Mouse (Mus musculus): ENCODE data around the gene Foxp1. TPM values are rescaled to one million over a fixed set of nuclear protein-coding genes. Genes with fewer than 3 reads are reported as not detected.

Gene Foxp1
- total RNA-seq, 2 experiments from 2014 or later = 35.8 to 46.8 TPM

DNA sequence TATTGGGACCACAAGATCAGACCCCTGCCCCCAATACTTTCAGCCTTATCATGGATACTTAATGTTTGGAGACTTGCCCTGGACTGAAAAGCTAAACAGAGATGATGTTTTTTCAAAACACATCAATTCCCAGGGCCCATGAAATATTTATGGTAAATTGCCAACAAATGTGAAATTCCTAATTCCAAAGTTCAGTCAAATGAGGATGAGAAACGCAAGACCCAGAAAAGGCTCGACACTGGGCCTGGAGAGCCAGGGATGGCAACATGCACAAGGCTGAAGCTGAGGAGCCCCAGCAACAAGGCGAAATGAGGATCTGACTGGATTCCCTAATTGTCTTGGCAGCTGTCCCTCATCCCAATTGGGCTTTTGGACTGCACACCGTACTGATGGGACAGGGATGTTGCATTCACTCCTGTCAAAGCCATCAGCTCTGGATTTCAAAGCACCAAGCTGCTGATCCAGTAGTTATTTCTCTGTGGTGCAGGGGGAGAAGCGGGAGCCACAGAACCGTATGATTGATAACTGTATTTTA is 294.1 kb downstream of the Foxp1 start:
- DNase-seq (ENCODE audit: low spot score in 2 of 2) = no peak

DNA sequence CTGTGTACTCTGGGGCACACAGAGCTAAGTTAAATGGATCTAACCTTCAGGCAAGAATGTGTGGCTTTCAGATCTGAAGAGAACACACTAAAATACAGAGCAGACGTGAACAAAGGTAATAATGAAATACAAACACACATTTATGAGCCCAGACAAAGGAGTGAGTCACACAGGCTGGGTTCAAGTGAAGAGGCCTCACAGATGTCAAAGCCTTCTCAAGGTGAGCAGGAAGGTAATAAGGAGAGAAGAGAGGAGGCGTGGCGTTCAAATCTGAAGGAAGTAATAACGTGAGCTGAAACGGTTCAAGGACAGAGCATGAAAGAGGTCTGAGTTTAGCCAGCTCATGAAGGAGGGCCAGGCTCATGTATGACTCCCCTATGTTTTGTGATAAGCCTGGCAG is 301.4 kb downstream of the Foxp1 start:
- no peak for DNase-seq (ENCODE audit: low spot score in 2 of 2)

DNA sequence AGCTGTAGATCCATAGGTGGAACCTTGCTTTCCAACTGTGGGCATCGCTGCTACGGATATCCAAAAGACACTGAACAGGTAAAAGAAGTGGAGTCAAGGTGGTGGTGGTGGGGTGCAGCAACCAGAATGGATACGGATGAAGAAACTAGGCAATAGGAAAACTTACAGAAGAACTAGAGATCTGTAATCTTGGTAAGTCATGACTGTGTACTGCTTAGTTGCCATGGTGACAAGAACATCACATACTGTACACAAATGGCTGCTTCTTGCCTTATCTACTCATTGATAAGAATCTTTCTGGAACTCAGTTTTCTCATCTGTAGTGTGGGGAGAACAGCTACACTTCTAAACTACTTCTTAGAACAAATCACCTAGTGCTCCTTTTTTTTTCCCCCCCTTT is 302.0 kb downstream of the Foxp1 start:
- no peak for DNase-seq (ENCODE audit: low spot score in 2 of 2)

DNA sequence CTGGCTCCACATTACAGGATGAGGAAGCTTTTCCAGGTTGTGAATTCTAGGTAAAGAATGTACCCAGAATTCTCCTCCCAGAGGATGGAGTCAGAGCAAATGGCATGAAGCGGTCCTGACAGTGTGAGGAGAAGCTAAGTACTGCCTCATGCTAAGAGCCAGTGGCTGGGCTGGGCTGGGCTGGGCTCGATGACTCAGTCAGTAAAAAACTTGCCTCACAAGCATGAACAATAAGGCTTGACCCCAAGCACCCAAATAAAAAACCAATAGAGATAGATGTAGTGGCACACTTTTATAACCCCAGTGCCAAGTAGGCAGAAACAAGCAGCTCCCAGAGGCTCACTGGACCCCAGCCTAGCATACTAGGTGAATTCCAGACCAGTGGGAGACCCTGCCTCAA is 304.7 kb downstream of the Foxp1 start:
- no peak for DNase-seq (ENCODE audit: low spot score in 2 of 2)

DNA sequence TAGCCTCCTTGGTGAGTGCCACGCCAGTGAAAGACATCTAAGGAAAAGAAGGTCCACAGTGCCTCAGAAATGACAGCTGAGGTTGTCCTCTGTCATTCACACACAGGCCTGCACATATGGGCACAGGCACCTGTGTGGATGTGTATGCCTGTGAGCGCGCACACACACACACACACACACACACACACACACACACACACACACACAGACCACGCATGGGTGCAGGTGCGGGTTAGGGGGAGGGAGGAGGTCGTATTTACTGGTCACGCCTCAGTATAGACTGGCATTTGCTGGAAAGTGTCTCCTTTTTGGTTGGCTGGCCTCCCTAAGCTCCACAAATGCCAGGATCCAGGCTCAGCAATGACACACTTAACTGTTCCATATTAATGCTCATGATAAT is 305.4 kb downstream of the Foxp1 start:
- no peak for DNase-seq (ENCODE audit: low spot score in 2 of 2)

DNA sequence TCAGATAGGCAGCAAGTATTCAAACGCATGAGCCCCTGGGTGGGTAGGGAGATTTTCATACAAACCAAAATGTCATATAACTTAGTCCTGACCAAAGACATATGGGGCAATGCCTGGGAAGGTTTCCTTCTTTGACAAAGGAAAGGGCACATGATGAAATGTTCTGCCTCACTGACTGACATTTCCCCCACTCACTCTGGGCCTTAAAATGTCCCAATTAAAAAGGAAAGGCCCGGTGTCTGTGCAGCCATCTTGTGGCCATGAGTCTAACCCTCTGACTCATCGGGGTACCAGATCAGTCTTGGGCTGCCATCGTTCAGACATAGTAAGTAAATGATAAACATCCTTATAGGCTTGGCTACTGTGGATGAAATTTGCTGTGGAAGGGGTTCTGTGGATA is 310.1 kb downstream of the Foxp1 start:
- DNase-seq (ENCODE audit: low spot score in 2 of 2) = no peak

DNA sequence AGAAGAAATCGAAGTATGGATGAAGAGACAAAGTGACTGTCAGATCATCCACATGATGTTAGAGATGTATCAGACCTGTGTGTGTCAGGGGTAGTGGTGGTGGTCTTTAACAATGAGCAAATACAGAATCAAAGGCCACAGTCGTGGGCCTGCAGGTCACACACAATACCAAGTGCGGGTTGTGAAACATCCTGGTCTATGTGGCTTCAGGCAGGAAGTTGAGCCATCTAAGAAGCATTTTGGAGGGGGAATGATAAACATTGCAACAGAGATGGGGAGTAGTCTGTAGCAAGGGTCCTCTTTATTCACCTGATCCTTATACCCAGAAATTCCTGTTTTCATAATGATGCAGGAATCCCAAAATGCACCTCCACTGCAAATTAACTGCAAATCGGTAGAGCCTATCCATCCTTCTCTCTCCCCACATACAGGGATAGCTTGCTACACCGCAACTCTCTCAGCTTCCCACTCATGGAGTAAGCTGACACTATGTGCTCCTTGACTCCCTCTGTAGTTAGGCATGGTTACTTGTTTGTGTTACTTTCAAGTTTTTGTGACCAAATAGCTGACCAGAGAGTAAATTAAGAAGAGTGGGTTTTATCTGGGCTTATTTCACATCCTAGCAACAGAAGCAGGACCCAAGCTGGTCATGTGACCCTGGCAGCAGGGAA is 310.7 kb downstream of the Foxp1 start:
- no peak for DNase-seq (ENCODE audit: low spot score in 2 of 2)

DNA sequence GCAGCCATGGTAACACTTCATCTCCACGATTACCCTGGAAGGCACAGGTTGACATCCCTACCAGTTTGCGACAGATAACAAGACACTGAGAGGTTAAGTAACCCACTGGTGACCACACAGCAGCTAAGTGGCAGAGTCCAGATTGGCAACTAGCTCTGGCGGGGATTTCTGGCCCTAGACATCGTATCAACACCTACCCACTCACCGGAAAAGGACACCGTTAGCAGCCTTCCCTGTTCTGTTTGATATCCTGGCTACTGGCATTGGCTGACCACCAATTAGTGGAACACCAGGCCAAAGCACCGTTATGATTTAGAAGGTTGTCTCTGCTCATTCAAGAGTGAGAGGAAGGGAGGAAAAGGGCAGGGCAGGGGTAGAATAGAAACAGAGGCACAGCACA is 312.4 kb downstream of the Foxp1 start:
- no peak for DNase-seq (ENCODE audit: low spot score in 2 of 2)

DNA sequence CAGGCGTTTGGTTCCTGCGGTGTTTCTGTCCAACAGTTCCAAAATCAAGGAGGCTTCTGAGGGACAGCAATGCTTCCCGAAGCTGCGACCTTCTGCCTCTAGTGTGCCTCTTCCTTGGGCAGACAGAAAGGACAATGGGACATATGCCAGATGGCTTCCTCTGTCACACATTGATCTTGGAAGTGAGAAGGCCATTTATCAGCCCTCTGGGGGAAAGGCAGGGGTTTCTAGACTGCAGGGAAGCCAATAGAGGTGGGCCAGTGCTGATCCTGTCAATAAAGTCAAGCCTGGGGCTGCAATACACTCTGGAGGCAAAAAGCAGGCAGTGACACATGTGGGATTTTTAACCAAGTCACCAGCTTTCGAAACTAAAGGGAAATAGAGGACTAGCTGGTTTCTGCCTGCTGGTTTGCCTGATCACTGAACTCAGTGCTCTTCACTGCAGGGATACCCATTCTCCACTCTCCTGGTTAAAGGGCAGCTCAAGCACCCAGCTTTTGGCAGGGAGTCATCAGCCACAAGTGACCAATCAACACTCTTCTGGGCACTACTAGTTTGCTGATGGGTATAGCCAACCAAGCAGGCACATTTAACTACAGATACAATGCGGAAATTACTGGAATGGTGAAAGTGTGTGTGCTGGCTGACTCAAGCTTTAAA is 315.2 kb downstream of the Foxp1 start:
- DNase-seq (ENCODE audit: low spot score in 2 of 2) = no peak

DNA sequence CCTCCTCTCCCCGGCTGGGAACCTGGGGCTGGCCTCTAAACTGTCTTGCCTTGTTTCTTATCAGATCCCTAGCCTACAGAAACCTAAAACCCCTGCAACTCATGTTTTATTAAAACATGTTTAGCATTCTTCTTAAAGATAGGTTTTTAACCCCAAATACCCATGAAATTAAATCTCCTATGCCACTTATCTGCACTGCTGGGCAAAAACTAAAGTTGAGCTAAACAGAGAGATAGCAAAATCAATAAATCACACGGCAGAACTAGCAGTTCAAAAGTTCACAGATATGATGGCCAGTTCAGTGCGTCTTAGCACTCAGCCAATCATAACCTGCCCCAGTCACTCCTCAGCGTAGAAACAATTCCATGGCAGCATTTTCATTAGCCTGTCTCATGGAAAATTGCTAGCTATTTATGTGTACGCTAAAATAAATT is 316.1 kb downstream of the Foxp1 start:
- DNase-seq (ENCODE audit: low spot score in 2 of 2) = no peak

DNA sequence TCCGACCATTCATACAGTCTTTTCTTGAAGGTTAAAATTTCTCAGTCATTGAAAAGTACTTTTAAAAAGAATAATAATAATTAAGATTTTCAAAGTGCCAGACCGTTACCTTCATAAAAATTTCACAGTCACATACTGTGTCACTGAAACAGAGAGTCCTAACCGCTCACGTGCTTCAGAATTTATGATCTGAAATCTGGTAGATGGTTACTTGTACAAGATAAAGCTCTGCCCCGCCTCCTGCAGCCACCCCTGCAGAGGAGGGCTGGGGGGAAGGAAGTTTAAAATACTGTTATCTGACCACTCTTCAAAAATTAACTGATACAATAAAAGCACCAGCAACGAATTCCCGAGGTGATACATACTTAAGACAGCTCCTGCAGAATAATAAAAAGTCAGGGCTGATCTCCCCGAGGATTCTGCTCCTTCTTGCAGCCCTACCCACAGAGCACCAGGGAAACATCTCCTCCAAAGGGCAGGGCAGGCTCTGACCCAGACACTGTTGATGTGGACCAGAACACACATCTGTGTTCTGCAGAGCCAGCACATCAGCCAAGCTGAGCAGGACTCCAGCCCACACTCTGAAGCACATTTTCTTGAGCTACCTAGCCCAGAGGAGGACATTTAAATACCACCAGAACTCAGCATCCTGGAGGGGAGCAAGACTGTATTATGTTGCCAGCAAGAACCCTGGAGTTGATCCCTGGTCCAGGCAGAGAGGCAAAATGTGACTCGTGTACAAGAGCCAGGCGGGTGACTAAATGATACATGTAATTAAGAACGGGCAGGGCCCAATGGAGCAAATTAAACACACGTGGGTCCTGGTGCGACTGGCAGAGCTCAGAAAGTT is 316.7 kb downstream of the Foxp1 start:
- no peak for DNase-seq (ENCODE audit: low spot score in 2 of 2)

DNA sequence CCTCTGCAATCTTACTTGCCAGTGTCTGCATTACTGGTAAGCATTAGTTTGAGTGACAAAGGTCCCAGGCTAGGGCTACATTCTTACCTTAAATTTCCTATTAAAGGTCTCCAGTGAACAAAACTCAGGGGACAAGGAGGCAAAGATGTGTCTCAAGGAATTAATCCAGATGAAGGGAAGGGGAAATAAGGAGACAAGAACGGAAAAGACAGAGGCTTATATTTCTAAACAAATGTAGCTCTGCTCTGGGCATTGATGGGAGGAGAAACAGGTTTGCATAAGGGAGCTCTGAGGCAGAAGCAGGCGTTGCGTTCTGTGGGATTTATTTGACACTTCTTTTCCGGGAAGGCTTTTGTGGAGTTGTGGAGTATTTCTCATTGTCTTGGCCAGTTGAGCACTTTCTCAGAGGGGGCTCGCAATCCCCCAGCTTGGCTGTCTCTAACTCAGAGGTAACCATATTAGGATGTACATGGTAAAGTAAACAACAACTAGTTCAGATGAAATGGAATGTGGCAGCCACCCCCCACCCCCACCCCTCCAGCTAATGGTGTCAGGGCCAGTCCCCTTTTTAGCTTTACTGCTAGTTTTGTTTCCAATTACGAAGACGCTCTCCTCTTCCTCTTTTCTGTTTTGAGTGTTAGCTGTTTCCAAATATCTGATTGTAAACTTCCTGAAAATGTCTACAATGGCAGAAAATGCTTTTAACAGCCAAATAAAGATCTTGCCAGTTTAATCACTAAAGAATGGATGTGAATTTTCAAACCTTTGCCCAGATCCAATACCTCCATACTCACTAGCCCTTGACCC is 317.5 kb downstream of the Foxp1 start:
- DNase-seq (ENCODE audit: low spot score in 2 of 2) = no peak

DNA sequence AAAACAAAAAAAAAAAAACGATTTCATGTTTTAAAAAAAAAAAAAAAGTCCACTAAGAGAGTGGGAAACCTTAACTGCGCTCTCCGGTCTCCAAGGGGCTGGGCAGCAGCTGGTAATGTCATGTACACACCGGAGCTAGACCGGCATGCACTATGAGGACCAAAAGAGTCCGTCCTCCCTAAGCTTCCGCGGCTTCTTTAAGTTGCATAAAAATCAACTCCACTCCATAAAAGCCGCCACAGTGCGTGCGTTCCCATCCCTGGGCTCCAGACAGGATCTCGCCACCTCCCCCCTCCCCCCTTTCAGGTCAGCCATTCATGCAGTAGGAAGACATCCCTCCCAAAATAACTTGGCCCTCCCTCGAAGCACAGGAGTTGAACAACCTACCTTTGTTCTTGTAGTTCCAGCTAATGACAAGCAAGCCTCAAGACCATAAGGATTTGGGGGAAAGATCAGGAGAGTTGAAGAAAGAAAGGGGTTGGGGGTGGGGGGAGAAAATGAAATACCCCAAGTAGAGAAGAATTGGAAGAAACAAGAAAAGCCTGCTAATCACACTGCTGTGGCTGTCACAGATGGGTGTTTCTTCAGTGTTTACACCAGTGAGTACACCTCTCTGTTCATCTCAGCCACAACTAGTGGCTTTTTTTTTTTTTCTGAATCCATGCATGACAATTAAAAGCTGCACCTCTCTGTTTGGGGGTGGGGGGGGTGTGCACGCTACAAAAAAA is 318.3 kb downstream of the Foxp1 start:
- DNase-seq (ENCODE audit: low spot score in 2 of 2) = no peak

DNA sequence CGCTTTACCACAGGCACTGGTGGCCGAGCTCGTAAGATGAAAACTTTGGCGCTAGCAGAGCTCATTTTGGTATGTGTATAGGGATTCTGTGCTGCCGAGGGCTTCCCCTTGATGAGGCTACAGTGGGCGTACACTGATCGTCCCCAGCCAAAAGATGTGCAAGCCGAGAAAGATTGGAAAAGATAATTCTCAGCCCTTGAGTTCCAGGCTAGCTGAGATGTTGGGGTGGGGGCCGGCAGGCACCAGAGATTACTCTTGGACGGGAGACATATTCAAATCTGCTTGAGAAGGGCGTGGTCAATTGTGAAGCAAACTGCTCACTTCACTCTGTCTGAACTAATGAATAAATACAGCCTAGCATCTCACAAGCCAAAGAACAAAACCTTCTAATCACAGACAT is 319.3 kb downstream of the Foxp1 start:
- no peak for DNase-seq (ENCODE audit: low spot score in 2 of 2)

DNA sequence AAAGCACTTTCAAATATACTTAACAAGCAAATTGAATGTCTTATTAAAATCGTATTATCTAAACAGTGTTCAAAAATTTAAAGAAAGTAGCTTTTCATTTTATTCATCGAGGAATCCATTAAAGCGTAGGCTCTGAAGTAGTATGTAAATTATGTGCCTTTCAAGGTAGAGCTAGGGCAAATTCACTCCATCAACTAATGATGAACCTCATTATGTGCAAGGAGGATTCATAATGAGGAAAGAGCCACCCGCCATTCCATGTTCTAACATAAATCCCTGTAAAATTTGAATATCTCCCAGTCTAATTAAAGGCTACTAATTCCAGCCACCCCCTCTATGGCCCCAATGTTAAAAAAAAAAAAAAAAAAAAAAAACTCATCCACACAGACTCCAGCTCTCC is 319.7 kb downstream of the Foxp1 start:
- DNase-seq (ENCODE audit: low spot score in 2 of 2) = no peak

DNA sequence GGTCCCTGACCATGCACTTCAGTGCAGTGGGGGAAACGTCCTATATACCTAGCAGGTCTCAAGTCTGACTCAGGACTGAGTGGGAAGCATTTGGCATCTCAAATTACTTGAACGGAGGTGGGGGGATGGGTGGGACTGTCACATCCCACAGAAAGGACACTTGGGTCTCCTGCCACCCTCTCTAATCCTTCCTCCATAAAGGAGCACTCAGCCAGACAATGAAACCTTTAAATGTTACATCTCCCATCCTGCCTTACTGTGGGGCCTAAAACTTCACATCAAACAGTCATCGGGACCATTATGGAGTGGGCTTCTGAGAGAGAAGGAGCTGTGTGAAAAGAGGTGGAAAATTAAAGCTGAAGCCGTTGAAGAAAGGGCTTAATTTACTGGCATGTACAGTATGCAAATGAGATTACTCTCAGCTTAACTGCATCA is 321.2 kb downstream of the Foxp1 start:
- no peak for DNase-seq (ENCODE audit: low spot score in 2 of 2)

DNA sequence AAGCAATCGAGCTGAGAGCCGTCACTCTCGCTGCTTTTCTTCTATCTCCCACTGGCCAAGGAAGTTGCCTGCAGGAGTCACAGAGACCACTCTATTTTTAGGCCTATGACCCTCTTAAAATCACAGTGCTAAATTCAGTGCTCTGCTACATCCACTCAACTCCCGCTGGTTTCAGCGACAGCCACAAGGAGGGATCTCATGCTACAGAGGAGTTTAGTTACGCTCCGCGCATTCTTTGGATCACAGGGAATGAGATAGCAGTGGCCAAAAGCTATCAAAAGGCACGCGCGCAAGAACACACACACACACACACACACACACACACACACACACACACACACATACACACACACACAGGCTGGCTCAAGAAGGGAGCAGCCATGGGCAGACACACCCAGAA is 321.9 kb downstream of the Foxp1 start:
- no peak for DNase-seq (ENCODE audit: low spot score in 2 of 2)

DNA sequence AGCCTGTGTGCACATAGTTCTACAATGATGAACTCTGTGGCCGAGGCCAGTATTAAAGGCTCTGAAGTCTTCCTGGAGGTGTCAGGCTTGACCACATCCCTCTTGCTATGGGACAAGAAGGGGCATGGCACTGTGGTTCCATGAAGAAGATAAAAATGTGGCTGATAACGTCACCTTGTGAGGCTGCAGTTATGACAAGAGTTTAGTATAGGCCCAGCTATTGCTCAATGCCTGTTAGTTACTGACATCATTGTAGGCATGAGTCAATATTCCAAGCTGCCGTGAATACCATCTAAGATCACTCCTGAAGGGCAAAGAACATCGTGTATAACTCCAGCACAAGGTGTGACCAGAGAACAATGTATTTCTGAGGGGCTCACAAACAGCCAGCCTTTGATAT is 323.2 kb downstream of the Foxp1 start:
- DNase-seq (ENCODE audit: low spot score in 2 of 2) = no peak

DNA sequence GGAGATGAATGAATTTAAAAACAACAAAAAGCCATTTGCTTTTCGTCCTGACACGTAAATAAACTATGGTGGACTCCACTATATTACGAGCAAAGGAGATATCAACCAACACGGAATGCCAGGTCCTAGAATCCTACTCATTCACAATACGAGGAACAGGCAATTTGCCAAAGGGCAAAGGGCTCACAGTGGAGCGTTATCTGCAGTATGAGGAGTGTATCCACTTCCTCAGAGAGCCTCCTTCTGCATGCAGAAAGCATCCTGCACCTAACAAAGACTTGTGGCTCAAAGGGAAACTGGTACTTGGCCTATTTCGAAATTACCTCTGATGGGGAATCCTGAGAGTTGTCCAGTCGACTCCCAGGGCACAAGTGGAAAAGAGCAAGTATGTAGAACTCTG is 328.8 kb downstream of the Foxp1 start:
- DNase-seq (ENCODE audit: low spot score in 2 of 2) = no peak

DNA sequence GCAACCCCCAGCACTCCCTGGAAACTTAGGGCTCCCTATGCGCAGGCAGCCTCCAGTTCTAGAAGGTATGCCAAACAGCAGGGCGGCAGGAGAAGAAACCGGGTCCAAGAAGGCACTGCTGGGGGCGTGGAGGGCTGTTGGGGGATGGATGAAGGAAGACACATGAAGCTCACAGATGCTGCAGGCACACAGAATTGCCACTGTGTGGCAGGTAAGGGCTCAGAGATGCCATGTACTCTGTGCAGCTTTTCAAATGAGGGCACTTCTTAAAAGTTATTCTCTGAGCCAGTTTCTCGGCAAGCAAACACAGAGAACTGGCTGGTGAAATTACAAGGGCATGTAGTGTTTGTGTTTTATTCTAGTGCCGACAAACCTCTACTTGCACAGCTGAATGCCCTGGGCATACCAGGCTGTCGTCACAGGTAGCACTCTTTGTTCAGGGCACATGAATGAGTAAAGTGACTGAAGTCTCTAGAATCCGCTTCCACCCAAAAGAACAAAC is 330.8 kb downstream of the Foxp1 start:
- DNase-seq (ENCODE audit: low spot score in 2 of 2) = no peak
